Mouse (Mus musculus) lung, embryonic 15.5 days (tissue): ENCODE results near the gene Krt84. TPM values are rescaled to one million over a fixed set of nuclear protein-coding genes. Genes with fewer than 3 reads are reported as not detected.
A peak's percentile ranks its signal among the peaks of the same experiment; 100 is the strongest.

Experiments used
- ATAC-seq: fragments of 200-750 bp; cut with Nextera tagmentation; 2 replicates; pipeline ENCODE4 v1.8.0; 2017; ENCODE audit warnings: moderate number of reproducible peaks, borderline replicate concordance; ENCODE audit not compliant: low FRiP score, low TSS enrichment; ENCODE audit errors: extremely low read depth
- H3K27ac ChIP-seq: fragments of 300-500 bp; sonication (generic); 2 replicates; pipeline ENCODE4 v1.5.1; 2015; ENCODE audit warnings: moderate library complexity, mild to moderate bottlenecking, inconsistent platforms
- H3K27me3 ChIP-seq: fragments of 300-500 bp; sonication (generic); 2 replicates; pipeline ENCODE4 v1.6.1; 2015; ENCODE audit warnings: inconsistent platforms
- H3K36me3 ChIP-seq: fragments of 300-500 bp; sonication (generic); 2 replicates; pipeline ENCODE4 v1.6.1; 2015; ENCODE audit warnings: inconsistent platforms
- H3K4me1 ChIP-seq: fragments of 300-500 bp; sonication (generic); 2 replicates; pipeline ENCODE4 v1.6.1; 2015; ENCODE audit warnings: inconsistent platforms
- H3K4me2 ChIP-seq: fragments of 300-500 bp; sonication (generic); 2 replicates; pipeline ENCODE4 v1.6.1; 2015; ENCODE audit warnings: inconsistent platforms, mild to moderate bottlenecking, moderate library complexity
- H3K4me3 ChIP-seq: fragments of 300-500 bp; sonication (generic); 2 replicates; pipeline ENCODE4 v1.5.1; 2015; ENCODE audit warnings: mild to moderate bottlenecking, inconsistent platforms
- H3K9ac ChIP-seq: fragments of 300-500 bp; sonication (generic); 2 replicates; pipeline ENCODE4 v1.6.1; 2015; ENCODE audit warnings: inconsistent platforms
- H3K9me3 ChIP-seq: fragments of 300-500 bp; sonication (generic); 2 replicates; pipeline ENCODE4 v1.6.1; 2016; ENCODE audit warnings: inconsistent platforms
- WGBS: fragments of 180-500 bp; shearing (Covaris S2); methylation state at CpG from one replicate; pipeline ENCODE4 v1.1.7; 2015; 5-methylcytosine and 5-hydroxymethylcytosine counted together
- microRNA-seq: library from miRNA; unstranded; fragments of <30 nt; microRNA quantifications from one replicate; pipeline ENCODE4, GENCODE M21; 2016
- polyA plus RNA-seq: library from polyadenylated mRNA; unstranded; fragments of >200 nt; fragmentation: Nextera tagmentation; extraction: Ambion mirVana; gene quantifications from 2 replicates; pipeline ENCODE4 v1.2.1, GENCODE M21; 2015

Gene Krt84
- polyA plus RNA-seq, 1 experiment from 2014 or later, result not detected

DNA sequence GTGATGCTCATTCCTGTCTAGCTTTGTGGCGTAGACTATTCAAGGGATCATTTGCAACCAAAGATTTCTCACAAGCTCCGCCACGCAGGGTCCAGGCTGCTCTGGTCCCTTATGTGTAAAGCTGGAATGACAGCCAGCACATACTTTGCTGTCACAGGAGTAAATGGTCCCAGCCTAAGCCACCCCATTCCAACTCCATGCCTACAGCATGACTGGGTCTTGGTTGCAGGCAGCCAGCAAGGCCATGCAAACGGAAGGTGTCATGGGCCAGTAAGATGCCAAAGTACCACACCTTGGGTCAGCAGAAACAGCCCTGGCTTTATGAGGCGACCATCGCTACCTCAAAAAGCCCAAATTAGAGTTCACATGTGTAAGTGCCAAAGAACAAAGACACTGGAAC, 38.9 kb downstream of the Krt84 start:
- no peak overlapping the region for H3K4me2 ChIP-seq
- WGBS, result 89% methylated on average over 6 of the region's 6 CpGs
- H3K9me3 ChIP-seq, result no peaks in the 10 kb centered on the region
- H3K4me3 ChIP-seq, result no peak overlapping the region
- no peaks in the 10 kb centered on the region for H3K27me3 ChIP-seq
- H3K36me3 ChIP-seq, result no peaks in the 10 kb centered on the region
- no peak overlapping the region for H3K9ac ChIP-seq
- peaks cover 5% of the 10 kb centered on the region for H3K4me1 ChIP-seq
- no peak for ATAC-seq
- H3K27ac ChIP-seq, result no peak overlapping the region

DNA sequence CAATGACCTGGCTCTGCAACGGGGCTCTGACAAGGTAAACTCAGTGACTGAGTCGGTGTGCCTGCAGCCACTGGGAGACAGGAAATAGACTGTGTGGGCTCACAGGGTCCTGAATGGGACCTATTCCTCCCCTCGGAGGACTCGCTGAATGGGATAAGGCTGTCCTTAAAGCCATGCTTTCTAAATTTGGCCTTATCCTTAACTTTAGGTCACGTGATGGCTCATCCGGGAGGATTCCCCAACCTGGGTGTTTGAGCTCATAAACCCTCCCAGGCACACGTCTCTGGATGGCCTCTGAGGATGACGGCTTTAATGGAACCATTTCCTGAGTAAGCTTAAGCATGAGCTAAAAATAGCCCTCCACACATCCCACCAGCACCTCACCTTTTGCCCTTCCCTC, 39.9 kb downstream of the Krt84 start:
- no peak for ATAC-seq
- Histone ChIP-seq H3K9me3 (no peaks in the 10 kb centered on the region), H3K27ac (no peak overlapping the region), H3K4me3 (no peak overlapping the region), H3K27me3 (no peaks in the 10 kb centered on the region), H3K4me2 (no peak overlapping the region), H3K9ac (no peak overlapping the region), H3K36me3 (no peaks in the 10 kb centered on the region), H3K4me1 (peaks cover 5% of the 10 kb centered on the region)
- 32% methylated on average over 8 of the region's 8 CpGs for WGBS

DNA sequence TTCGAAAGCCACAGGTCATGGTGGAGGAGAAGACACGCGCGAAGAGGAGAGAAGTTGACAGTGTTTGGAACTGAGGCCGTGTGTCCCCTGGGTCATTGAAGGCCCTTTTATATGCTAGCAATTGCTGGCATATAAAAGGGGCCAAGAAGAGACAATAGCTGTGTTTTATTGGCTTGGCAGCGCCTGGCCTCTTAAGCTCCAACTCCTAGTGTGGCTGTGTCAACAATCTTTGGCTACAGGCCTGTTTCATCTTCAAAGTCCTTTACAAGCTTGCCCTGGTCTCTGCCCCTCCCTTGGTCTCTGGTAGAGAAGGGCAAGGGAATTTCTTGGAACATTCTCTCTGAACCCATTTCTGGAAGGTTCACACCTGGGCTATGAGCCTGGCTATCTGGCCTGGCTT, 41.2 kb downstream of the Krt84 start, which contains the start of gene Krt83:
TSS of gene Krt83 (minus strand) at position 82 of the 400 bp plus-strand sequence.
- Histone ChIP-seq H3K9me3 (no peaks in the 10 kb centered on the region), H3K27me3 (no peaks in the 10 kb centered on the region), H3K4me3 (no peak within 1 kb of the TSS), H3K4me1 (peaks cover 5% of the 10 kb centered on the region), H3K4me2 (no peak within 1 kb of the TSS), H3K27ac (no peak within 1 kb of the TSS), H3K9ac (no peak within 1 kb of the TSS), H3K36me3 (no peaks in the 10 kb centered on the region)
- WGBS, result 71% methylated on average over 6 of the region's 6 CpGs
- ATAC-seq, result no peak

DNA sequence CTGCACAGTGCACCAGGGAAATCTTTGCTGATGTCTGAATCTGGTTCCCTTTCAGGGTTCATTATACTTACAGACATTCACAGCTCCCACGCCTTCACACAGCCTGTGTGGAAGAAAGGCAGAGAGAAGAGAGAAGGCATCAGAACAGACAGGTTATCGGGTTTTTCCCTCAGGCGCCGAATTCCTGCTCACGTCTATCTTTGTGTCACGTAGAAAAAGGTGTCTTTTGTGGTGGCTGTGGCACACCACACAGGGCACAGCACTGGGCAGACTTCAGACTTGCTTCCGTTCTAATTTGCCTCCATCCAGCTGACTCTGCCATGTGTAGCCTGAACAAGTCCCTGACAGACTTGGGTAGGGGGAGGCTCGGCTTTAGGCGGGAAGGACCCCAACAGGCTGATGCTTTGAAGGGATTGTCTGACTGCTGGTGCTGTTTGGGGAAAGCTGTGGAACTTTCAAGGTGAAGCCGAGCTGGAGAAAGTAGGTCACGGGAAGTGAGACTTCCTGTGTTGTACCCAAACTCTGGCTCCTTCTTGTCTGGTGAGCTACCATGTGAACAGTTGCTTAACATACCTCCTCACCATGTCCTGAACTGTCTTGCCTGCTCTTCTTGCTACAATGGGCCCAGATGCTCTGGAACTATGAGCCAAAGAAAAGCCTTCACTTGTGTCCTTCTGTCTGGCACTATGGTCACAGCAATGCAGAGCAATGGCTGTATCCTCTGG, 46.5 kb downstream of the Krt84 start:
- no peak for ATAC-seq
- Histone ChIP-seq H3K4me1 (no peaks in the 10 kb centered on the region), H3K27ac (no peak overlapping the region), H3K4me2 (no peak overlapping the region), H3K9me3 (no peaks in the 10 kb centered on the region), H3K36me3 (no peaks in the 10 kb centered on the region), H3K9ac (no peak overlapping the region), H3K4me3 (no peak overlapping the region), H3K27me3 (no peaks in the 10 kb centered on the region)
- WGBS, result 74% methylated on average over 11 of the region's 11 CpGs

DNA sequence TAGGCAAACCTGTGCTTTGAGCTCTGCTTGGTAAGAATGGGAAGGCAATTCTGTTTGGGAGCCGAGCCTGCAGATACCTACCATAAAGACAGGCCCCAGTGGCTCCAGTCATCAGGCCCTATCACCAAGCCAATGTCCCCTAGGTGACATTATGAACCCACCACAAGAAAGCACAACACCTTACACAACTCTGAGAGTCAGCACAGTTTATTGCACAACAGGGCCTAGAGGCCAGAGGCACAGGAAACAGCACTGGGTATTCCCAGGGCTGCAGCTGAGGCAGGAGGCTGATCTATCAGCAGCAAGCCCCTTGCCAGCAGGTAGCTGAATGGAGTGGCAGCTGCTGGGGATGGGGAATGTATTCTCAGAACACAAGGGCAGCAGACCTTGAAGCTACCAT, 47.7 kb downstream of the Krt84 start:
- WGBS, result 77% methylated on average over 1 of the region's 1 CpGs
- H3K4me3 ChIP-seq, result no peak overlapping the region
- H3K4me2 ChIP-seq, result no peak overlapping the region
- H3K27ac ChIP-seq, result no peak overlapping the region
- H3K4me1 ChIP-seq, result no peaks in the 10 kb centered on the region
- no peaks in the 10 kb centered on the region for H3K27me3 ChIP-seq
- H3K9me3 ChIP-seq, result no peaks in the 10 kb centered on the region
- no peaks in the 10 kb centered on the region for H3K36me3 ChIP-seq
- ATAC-seq, result no peak
- H3K9ac ChIP-seq, result no peak overlapping the region

DNA sequence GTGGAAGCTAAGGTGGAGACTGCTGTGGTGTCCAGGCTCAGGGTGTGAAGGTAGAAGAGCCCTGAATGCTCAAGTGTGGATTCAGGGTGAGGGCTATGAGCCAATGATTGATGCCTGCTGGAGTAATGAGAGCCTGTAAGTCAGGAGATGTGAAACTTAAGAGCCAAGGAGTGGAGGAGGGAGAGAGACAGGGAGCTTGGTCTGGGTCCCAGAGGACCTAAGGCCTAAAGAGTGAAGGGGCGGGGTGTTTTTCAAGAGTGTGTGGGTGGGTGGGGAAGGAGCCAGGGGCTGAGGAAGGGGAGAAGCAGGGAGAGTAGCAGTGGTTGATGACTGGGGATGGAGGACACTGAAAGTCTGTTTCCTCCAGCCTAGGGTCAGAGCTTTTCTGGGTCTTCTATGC, 49.0 kb downstream of the Krt84 start:
- 55% methylated on average over 1 of the region's 1 CpGs for WGBS
- ATAC-seq, result no peak
- no peak overlapping the region for H3K27ac ChIP-seq

DNA sequence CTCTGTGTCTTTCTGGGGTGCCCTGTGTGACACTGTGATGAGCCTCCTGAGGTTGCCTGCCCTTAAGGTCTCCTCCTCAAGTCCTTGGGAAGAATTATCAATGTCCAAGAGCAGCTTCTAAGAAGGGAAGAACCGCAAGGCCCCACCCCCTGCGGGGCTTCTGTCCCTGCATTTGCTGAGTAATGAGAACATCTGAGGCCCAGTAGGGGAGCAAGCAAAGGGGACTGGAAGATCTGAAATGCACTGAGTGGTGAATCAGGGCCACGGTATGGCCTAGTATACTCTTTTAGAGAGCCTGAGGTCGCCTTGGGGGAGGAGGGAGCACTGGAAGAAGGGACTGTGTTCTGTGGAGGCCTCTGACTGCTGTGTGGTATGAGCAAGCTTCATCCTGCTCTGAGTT, 50.6 kb downstream of the Krt84 start:
- WGBS, result 34% methylated on average over 4 of the region's 4 CpGs

More for the DNA sequence above, 49.0 kb downstream of the Krt84 start:
- Histone ChIP-seq H3K4me1 (peaks cover 4% of the 10 kb centered on the region), H3K4me2 (no peak overlapping the region), H3K36me3 (no peaks in the 10 kb centered on the region), H3K9me3 (no peaks in the 10 kb centered on the region), H3K9ac (no peak overlapping the region), H3K4me3 (no peak overlapping the region), H3K27me3 (peaks cover 7% of the 10 kb centered on the region)

DNA sequence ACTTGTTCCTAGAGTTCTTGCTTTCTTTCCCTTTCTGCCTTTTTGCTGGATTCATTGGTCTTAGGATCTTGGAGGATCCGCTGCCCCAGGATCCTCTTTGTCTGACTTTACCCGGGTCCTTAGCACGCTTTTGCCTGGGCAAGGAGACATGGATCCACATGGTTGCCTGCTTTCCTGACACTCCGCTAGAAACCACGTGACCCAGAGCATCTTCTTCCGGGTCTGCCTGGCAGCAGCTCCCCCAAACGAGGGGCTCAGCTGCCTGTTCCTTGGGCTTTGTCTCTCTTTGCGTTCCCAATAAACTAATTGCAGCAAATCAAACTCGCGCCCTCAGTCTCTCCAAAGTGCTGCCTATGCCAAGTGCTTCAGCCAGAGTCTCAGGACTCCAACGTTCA, 53.0 kb downstream of the Krt84 start:
- H3K27me3 ChIP-seq, result peaks cover 17% of the 10 kb centered on the region

More for the DNA sequence above, 50.6 kb downstream of the Krt84 start:
- Histone ChIP-seq H3K9me3 (no peaks in the 10 kb centered on the region), H3K27me3 (peaks cover 17% of the 10 kb centered on the region), H3K4me1 (peaks cover 4% of the 10 kb centered on the region), H3K4me3 (no peak overlapping the region), H3K4me2 (no peak overlapping the region), H3K27ac (no peak overlapping the region), H3K9ac (no peak overlapping the region), H3K36me3 (no peaks in the 10 kb centered on the region)
- ATAC-seq, result no peak

DNA sequence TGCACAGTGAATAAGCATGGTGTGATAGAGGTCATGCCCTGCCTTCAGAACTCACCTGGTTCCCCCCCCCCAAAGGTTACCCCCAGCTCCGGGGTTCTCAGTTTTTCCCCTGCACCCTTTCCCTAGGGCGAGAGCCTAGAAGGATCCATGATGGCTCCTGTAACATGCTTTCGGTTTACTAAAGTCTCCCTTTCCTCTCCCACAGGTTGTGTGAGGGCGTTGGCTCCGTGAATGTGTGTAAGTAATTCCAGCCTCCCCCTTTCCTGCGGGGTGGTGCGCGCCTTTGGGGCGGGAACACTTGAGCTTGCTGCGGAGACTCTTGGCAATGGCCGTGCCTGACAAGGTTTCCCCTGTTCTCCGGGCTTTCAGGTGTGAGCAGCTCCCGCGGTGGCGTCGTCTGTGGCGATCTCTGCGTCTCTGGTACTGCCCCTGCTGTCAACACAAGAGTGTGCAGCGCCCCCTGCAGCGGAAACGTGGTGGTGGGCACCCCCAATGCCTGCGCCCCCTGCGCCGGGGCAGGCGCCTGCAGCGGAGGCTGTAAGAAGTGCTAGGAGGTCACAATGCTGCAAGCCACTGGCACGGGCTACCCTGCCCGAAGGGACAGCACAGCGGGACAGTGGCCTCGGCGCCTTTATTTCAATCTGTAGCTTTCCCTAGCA, 53.5 kb downstream of the Krt84 start:
- Histone ChIP-seq H3K36me3 (no peaks in the 10 kb centered on the region), H3K27me3 (peaks cover 17% of the 10 kb centered on the region), H3K9ac (no peak overlapping the region), H3K4me3 (peak overlapping the region; percentile 22), H3K27ac (no peak overlapping the region), H3K4me2 (peak overlapping the region; percentile 54), H3K9me3 (no peaks in the 10 kb centered on the region), H3K4me1 (peaks cover 4% of the 10 kb centered on the region)
- ATAC-seq, result no peak
- 4% methylated on average over 31 of the region's 31 CpGs for WGBS

More for the DNA sequence above, 53.0 kb downstream of the Krt84 start:
- H3K9me3 ChIP-seq, result no peaks in the 10 kb centered on the region
- H3K4me2 ChIP-seq, result peak overlapping the region; percentile 54
- H3K4me3 ChIP-seq, result no peak overlapping the region; the same call in 1 of the 2 replicates
- 27% methylated on average over 11 of the region's 11 CpGs for WGBS
- H3K4me1 ChIP-seq, result peaks cover 4% of the 10 kb centered on the region
- H3K36me3 ChIP-seq, result no peaks in the 10 kb centered on the region
- H3K27ac ChIP-seq, result no peak overlapping the region
- ATAC-seq, result no peak
- no peak overlapping the region for H3K9ac ChIP-seq

Small RNAs within 50 kb of the gene (microRNA-seq; reads per million reads assigned to microRNA genes)
- gene Gm44393 (not detected), gene Gm44460 (not detected)

Other genes with a start within 250 kb of the Krt84 start
- 74.5 and 76.8 TPM in 2 replicates for gene Atg101, start 248.5 kb downstream of the Krt84 start, polyA plus RNA-seq
- 48.1 and 50.0 TPM in 2 replicates for gene 6030408B16Rik, start 239.6 kb downstream of the Krt84 start, polyA plus RNA-seq
- gene Krt80, start 162.7 kb downstream of the Krt84 start, polyA plus RNA-seq, result 1.7 and 2.0 TPM in 2 replicates
- gene Krt7, start 121.8 kb downstream of the Krt84 start, polyA plus RNA-seq, result 152 and 158 TPM in 2 replicates
- gene Krt87, start 94.0 kb downstream of the Krt84 start, polyA plus RNA-seq, result 0.38 and 0.39 TPM in 2 replicates
- gene Krt88, start 85.1 kb downstream of the Krt84 start, polyA plus RNA-seq, result not detected in 2 replicates
- not detected in 2 replicates for gene Krt81, start 69.1 kb downstream of the Krt84 start, polyA plus RNA-seq
- gene Krt86, start 59.3 kb downstream of the Krt84 start, polyA plus RNA-seq, result not detected in 2 replicates
- 0.13 TPM in 1 of 2 replicates, not detected in the other for gene Krt83, start 41.3 kb downstream of the Krt84 start, polyA plus RNA-seq
- not detected in 2 replicates for gene Gm49425, start 15.6 kb downstream of the Krt84 start, polyA plus RNA-seq
- not detected in 2 replicates for gene Krt82, start 17.8 kb upstream of the Krt84 start, polyA plus RNA-seq
- gene Krt90, start 30.1 kb upstream of the Krt84 start, polyA plus RNA-seq, result 0.05 TPM in 1 of 2 replicates, not detected in the other
- gene Krt75, start 41.1 kb upstream of the Krt84 start, polyA plus RNA-seq, result 0.05 and 0.14 TPM in 2 replicates
- gene Gm5414, start 95.4 kb upstream of the Krt84 start, polyA plus RNA-seq, result not detected in 2 replicates
- not detected in 2 replicates for gene Gm5478, start 114.6 kb upstream of the Krt84 start, polyA plus RNA-seq
- gene Krt6b, start 147.5 kb upstream of the Krt84 start, polyA plus RNA-seq, result not detected in 2 replicates
- gene Krt6a, start 161.5 kb upstream of the Krt84 start, polyA plus RNA-seq, result 0.39 and 1.5 TPM in 2 replicates
- 4.7 and 11.1 TPM in 2 replicates for gene Krt5, start 180.1 kb upstream of the Krt84 start, polyA plus RNA-seq
- not detected in 2 replicates for gene Krt71, start 210.3 kb upstream of the Krt84 start, polyA plus RNA-seq